Mouse (Mus musculus) c-Kit-negative CD71-positive TER-119-positive erythroid progenitor cells, embryonic 14.5 days (primary cell): ENCODE data around the gene Paxbp1.
"Not testable (repeated sequence)": the region's sequence is repeated elsewhere in the genome, so short reads cannot be mapped to it uniquely, and the experiment has no call there.

Experiments used
- DNase-seq: peaks from one replicate; pipeline ENCODE4 v3.0.0-alpha.2; 2013; ENCODE audit warnings: low read depth, low spot score

Paxbp1 gene

GRCm38 (mm10) chr16:91044270-91045182, at the start of gene Paxbp1:
Gene Paxbp1 (minus strand): TSS chr16:91044543.
- DNase-seq, result peak; percentile 98

GRCm38 (mm10) chr16:91086642-91087306, 42.4 kb upstream of the Paxbp1 start:
- DNase-seq, result peak; percentile 92

GRCm38 (mm10) chr16:91085239-91085825, 41.0 kb upstream of the Paxbp1 start:
- DNase-seq, result no peak

GRCm38 (mm10) chr16:91084307-91085238, 40.2 kb upstream of the Paxbp1 start:
- DNase-seq, result no peak

- no peak for DNase-seq
These were observed 38.8 kb upstream of the Paxbp1 start for GRCm38 (mm10) chr16:91083002-91083646.

- peak; percentile 79 for DNase-seq
These were observed 37.2 kb upstream of the Paxbp1 start for GRCm38 (mm10) chr16:91081508-91081907.

GRCm38 (mm10) chr16:91076180-91076579, 31.8 kb upstream of the Paxbp1 start:
- no peak for DNase-seq

GRCm38 (mm10) chr16:91075423-91075822, 31.1 kb upstream of the Paxbp1 start:
- not testable (repeated sequence) for DNase-seq

GRCm38 (mm10) chr16:91073163-91073892, 29.0 kb upstream of the Paxbp1 start:
- DNase-seq, result peak; percentile 66

GRCm38 (mm10) chr16:91072256-91072655, 27.9 kb upstream of the Paxbp1 start:
- DNase-seq, result no peak

- no peak for DNase-seq
These were observed 24.6 kb upstream of the Paxbp1 start for GRCm38 (mm10) chr16:91068969-91069368.

GRCm38 (mm10) chr16:91067122-91067521, 22.8 kb upstream of the Paxbp1 start:
- DNase-seq, result no peak

- no peak for DNase-seq
These were observed 20.4 kb upstream of the Paxbp1 start for GRCm38 (mm10) chr16:91064583-91065365.

- no peak for DNase-seq
These were observed 19.4 kb upstream of the Paxbp1 start for GRCm38 (mm10) chr16:91063786-91064185.

- no peak for DNase-seq
These were observed 17.4 kb upstream of the Paxbp1 start for GRCm38 (mm10) chr16:91061531-91062318.

- DNase-seq, result no peak
These were observed 13.4 kb upstream of the Paxbp1 start for GRCm38 (mm10) chr16:91057741-91058140.

GRCm38 (mm10) chr16:91057261-91057660, 12.9 kb upstream of the Paxbp1 start:
- no peak for DNase-seq

- peak; percentile 50 for DNase-seq
These were observed 11.9 kb upstream of the Paxbp1 start for GRCm38 (mm10) chr16:91056043-91056821.
